Mouse (Mus musculus): ENCODE data around the gene Scand1. TPM values are rescaled to one million over a fixed set of nuclear protein-coding genes. Genes with fewer than 3 reads are reported as not detected.

Scand1 gene
- total and polyA plus RNA-seq, 3 experiments = 37.4 to 75.6 TPM; not detected in 1

- no peak for DNase-seq (ENCODE audit: low read depth, low spot score)
- Histone ChIP-seq H3K4me3 (ENCODE audit: control insufficient read depth in 1 of 2, insufficient read depth in 1 of 2, low read depth in 2 of 2, low read length in 2 of 2) (no peak overlapping the region), H3K27me3 (ENCODE audit: control insufficient read depth in 1 of 2, insufficient read depth in 2 of 2, low read length in 2 of 2) (no peaks in the 10 kb centered on the region), H3K36me3 (ENCODE audit: control insufficient read depth in 1 of 2, insufficient read depth in 2 of 2, low read length in 2 of 2) (peaks cover 5 to 9% of the 10 kb centered on the region in 2 experiments), H3K9ac (ENCODE audit: control insufficient read depth, low read depth, low read length, poor library complexity, severe bottlenecking) (no peak overlapping the region), H3K27ac (ENCODE audit: control insufficient read depth, low read depth, low read length) (no peak overlapping the region), H3K4me1 (ENCODE audit: control insufficient read depth in 1 of 2, insufficient read depth in 2 of 2, low read length in 2 of 2) (peaks cover 8 to 12% of the 10 kb centered on the region in 2 experiments), H3K79me2 (ENCODE audit: control insufficient read depth, insufficient read depth, low read length, poor library complexity) (no peaks in the 10 kb centered on the region), H3K9me3 (replicated peaks; ENCODE audit: insufficient read depth, low read length) (no peaks in the 10 kb centered on the region)
- TF ChIP-seq ZKSCAN1 (IDR thresholded peaks at IDR 0.05; ENCODE audit: low read depth, low read length) (no peak), BHLHE40 (IDR thresholded peaks at IDR 0.05; ENCODE audit: borderline replicate concordance, low read depth, low read length) (no peak), ETS1 (IDR thresholded peaks at IDR 0.05; ENCODE audit: low read depth, low read length) (no peak), MAX (IDR thresholded peaks at IDR 0.05; ENCODE audit: low read length) (no peak), RAD21 (IDR thresholded peaks at IDR 0.05; ENCODE audit: low read depth, low read length) (no peak), CHD1 (IDR thresholded peaks at IDR 0.05; ENCODE audit: low read depth, low read length) (no peak), RCOR1 (IDR thresholded peaks at IDR 0.05; ENCODE audit: low read depth, low read length) (no peak), MEF2A (IDR thresholded peaks at IDR 0.05; ENCODE audit: extremely low read depth, insufficient replicate concordance, low read depth, low read length, poor library complexity, severe bottlenecking) (no peak)
Measured at GRCm38 (mm10) chr2:156291998-156292397, 20.5 kb downstream of the Scand1 start.

- H3K4me1 ChIP-seq (ENCODE audit: control insufficient read depth in 1 of 2, insufficient read depth in 2 of 2, low read length in 2 of 2) = no peaks in the 10 kb centered on the region
- no peaks in the 10 kb centered on the region for H3K27me3 ChIP-seq (ENCODE audit: control insufficient read depth in 1 of 2, insufficient read depth in 2 of 2, low read length in 2 of 2)
- H3K36me3 ChIP-seq (ENCODE audit: control insufficient read depth in 1 of 2, insufficient read depth in 2 of 2, low read length in 2 of 2) = peaks cover 0 to 3% of the 10 kb centered on the region in 2 experiments; a peak in 3 of 4 replicates
- H3K4me3 ChIP-seq (ENCODE audit: control insufficient read depth in 1 of 2, insufficient read depth in 1 of 2, low read depth in 2 of 2, low read length in 2 of 2) = no peak overlapping the region
- H3K9ac ChIP-seq (ENCODE audit: control insufficient read depth, low read depth, low read length, poor library complexity, severe bottlenecking) = no peak overlapping the region
- H3K9me3 ChIP-seq (replicated peaks; ENCODE audit: insufficient read depth, low read length) = no peaks in the 10 kb centered on the region
- DNase-seq (ENCODE audit: low read depth, low spot score) = no peak
- no peak overlapping the region for H3K27ac ChIP-seq (ENCODE audit: control insufficient read depth, low read depth, low read length)
- TF ChIP-seq EP300 (IDR thresholded peaks at IDR 0.05; ENCODE audit: low read depth in 1 of 2, low read length in 2 of 2) (no peak), E2F4 (IDR thresholded peaks at IDR 0.05; ENCODE audit: borderline replicate concordance, low read depth, low read length) (no peak), JUND (IDR thresholded peaks at IDR 0.05; ENCODE audit: low read depth, low read length) (no peak), MAZ (IDR thresholded peaks at IDR 0.05; ENCODE audit: low read depth, low read length) (no peak), TBP (IDR thresholded peaks at IDR 0.05; ENCODE audit: low read depth, low read length) (no peak), HCFC1 (IDR thresholded peaks at IDR 0.05; ENCODE audit: low read depth, low read length) (no peak)
- H3K79me2 ChIP-seq (ENCODE audit: control insufficient read depth, insufficient read depth, low read length, poor library complexity) = no peaks in the 10 kb centered on the region
Measured at GRCm38 (mm10) chr2:156289552-156290160, 22.8 kb downstream of the Scand1 start.

GRCm38 (mm10) chr2:156288222-156288621 lies 24.3 kb downstream of the Scand1 start:
- H3K4me3 ChIP-seq (ENCODE audit: control insufficient read depth in 1 of 2, insufficient read depth in 1 of 2, low read depth in 2 of 2, low read length in 2 of 2) = no peak overlapping the region
- H3K9ac ChIP-seq (ENCODE audit: control insufficient read depth, low read depth, low read length, poor library complexity, severe bottlenecking) = no peak overlapping the region
- H3K4me1 ChIP-seq (ENCODE audit: control insufficient read depth in 1 of 2, insufficient read depth in 2 of 2, low read length in 2 of 2) = no peaks in the 10 kb centered on the region
- H3K27me3 ChIP-seq (ENCODE audit: control insufficient read depth in 1 of 2, insufficient read depth in 2 of 2, low read length in 2 of 2) = no peaks in the 10 kb centered on the region
- no peak overlapping the region for H3K27ac ChIP-seq (ENCODE audit: control insufficient read depth, low read depth, low read length)
- H3K79me2 ChIP-seq (ENCODE audit: control insufficient read depth, insufficient read depth, low read length, poor library complexity) = no peaks in the 10 kb centered on the region
- H3K36me3 ChIP-seq (ENCODE audit: control insufficient read depth in 1 of 2, insufficient read depth in 2 of 2, low read length in 2 of 2) = peaks cover 0 to 3% of the 10 kb centered on the region in 2 experiments; a peak in 2 of 4 replicates
- no peaks in the 10 kb centered on the region for H3K9me3 ChIP-seq (replicated peaks; ENCODE audit: insufficient read depth, low read length)
- TF ChIP-seq MXI1 (IDR thresholded peaks at IDR 0.05; ENCODE audit: low read depth, low read length) = no peak
- TF ChIP-seq MAZ (IDR thresholded peaks at IDR 0.05; ENCODE audit: low read depth, low read length) = no peak
- TF ChIP-seq KAT2A (conservative IDR thresholded peaks at IDR 0.05; ENCODE audit: low read depth, low read length) = no peak
- TF ChIP-seq TBP (IDR thresholded peaks at IDR 0.05; ENCODE audit: low read depth, low read length) = no peak
- no peak for TF ChIP-seq NRF1 (IDR thresholded peaks at IDR 0.05; ENCODE audit: insufficient read depth, low read depth, low read length, poor library complexity, severe bottlenecking)
- no peak for TF ChIP-seq EP300 (IDR thresholded peaks at IDR 0.05; ENCODE audit: low read depth in 1 of 2, low read length in 2 of 2)
- no peak for DNase-seq (ENCODE audit: low read depth, low spot score)
